Mouse (Mus musculus) CD4-positive, CD25-positive, alpha-beta regulatory T cell, adult 9 weeks (primary cell): ENCODE measurements around the gene Cnr1. TPM values are rescaled to one million over a fixed set of nuclear protein-coding genes. Genes with fewer than 3 reads are reported as not detected.

Experiments used
- polyA plus RNA-seq: library from polyadenylated mRNA; unstranded; fragments of 100-300 nt; shearing (Covaris generic); gene quantifications from one replicate; pipeline ENCODE4 v1.2.1, GENCODE M21; 2017

The Cnr1 gene
- not detected for polyA plus RNA-seq

DNA sequence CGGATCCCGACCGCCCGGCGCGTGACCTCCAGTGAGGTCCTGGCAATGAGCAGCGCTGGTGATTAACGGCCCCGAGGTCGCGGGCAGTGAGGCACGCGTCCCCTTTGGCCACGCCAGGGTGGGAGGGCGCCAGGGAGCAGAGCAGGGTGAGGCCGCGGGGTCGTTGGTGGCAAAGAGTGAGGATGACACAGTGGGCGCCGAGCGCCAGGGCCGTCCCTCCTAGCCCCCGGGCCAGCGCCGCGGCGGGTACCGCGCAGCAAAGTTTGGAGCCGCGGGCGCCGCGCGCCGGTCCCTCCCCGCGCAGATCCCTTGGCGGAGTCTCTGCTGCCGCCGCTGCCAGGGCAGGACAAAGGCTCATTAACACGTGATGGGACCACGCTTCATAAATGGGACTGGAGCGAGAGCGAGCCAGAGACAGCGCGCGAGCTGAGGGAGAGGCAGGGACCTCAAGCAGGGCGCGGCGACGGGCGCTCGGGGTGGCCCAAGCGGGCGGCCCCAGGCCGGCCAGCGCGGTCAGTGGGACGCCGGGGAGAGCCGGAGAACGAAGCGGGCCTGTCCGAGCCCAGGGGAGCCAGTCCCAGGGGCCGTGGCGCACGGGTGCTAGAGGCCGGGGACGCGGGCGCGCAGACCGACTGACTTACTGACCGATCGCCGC lies at the start of gene Cnr1:
TSS of gene Cnr1 (plus strand) at position 360 of the 655 bp plus-strand sequence.

Other genes with a start within 250 kb of the Cnr1 start
- 5.8 TPM for gene Spaca1, start 125.6 kb downstream of the Cnr1 start, polyA plus RNA-seq